Mouse (Mus musculus) liver, embryonic 11.5 days (tissue): ENCODE results near the gene Mrpl24. TPM values are rescaled to one million over a fixed set of nuclear protein-coding genes. Genes with fewer than 3 reads are reported as not detected.

Experiments
- ATAC-seq: fragments of 200-750 bp; cut with Nextera tagmentation; replicated peaks from 2 replicates; pipeline ENCODE4 v1.8.0; 2017; ENCODE audit warnings: moderate number of reproducible peaks, mild to moderate bottlenecking, moderate TSS enrichment, moderate library complexity; ENCODE audit not compliant: low FRiP score
- DNase-seq: peaks from one replicate; pipeline ENCODE4 v3.0.0-alpha.2; 2017; ENCODE audit warnings: low spot score
- H3K27ac ChIP-seq: fragments of 300-500 bp; sonication (generic); 2 replicates; pipeline ENCODE4 v1.5.1; 2014; ENCODE audit warnings: mild to moderate bottlenecking, low read depth, low read length, control low read depth
- H3K27me3 ChIP-seq: fragments of 300-500 bp; sonication (generic); replicated peaks from 2 replicates; pipeline ENCODE4 v1.6.1; 2014; ENCODE audit warnings: low read length, mixed read lengths; ENCODE audit not compliant: control insufficient read depth, insufficient read depth
- H3K36me3 ChIP-seq: fragments of 300-500 bp; sonication (generic); 2 replicates; pipeline ENCODE4 v1.6.1; 2014; ENCODE audit warnings: mild to moderate bottlenecking, low read length, moderate library complexity, mixed read lengths; ENCODE audit not compliant: control insufficient read depth, insufficient read depth
- H3K4me1 ChIP-seq: fragments of 300-500 bp; sonication (generic); replicated peaks from 2 replicates; pipeline ENCODE4 v1.6.1; 2014; ENCODE audit warnings: low read length, mixed read lengths; ENCODE audit not compliant: control insufficient read depth, insufficient read depth
- H3K4me2 ChIP-seq: fragments of 300-500 bp; sonication (generic); 2 replicates; pipeline ENCODE4 v1.6.1; 2014; ENCODE audit warnings: mild to moderate bottlenecking, control low read depth, moderate library complexity
- H3K4me3 ChIP-seq: fragments of 300-500 bp; sonication (generic); 2 replicates; pipeline ENCODE4 v1.5.1; 2014; ENCODE audit warnings: low read depth, low read length, control low read depth
- H3K9ac ChIP-seq: fragments of 300-500 bp; sonication (generic); 2 replicates; pipeline ENCODE4 v1.6.1; 2014; ENCODE audit warnings: low read depth, low read length, control low read depth
- H3K9me3 ChIP-seq: fragments of 300-500 bp; sonication (generic); 2 replicates; pipeline ENCODE4 v1.6.1; 2016; ENCODE audit warnings: low read length, inconsistent platforms, mixed read lengths; ENCODE audit not compliant: control insufficient read depth
- WGBS: fragments of 180-500 bp; shearing (Covaris S2); extraction: QIAGEN DNeasy Blood & Tissue Kit; methylation state at CpG from one replicate; pipeline ENCODE4 v1.1.7; 2014; 5-methylcytosine and 5-hydroxymethylcytosine counted together
- polyA plus RNA-seq: library from polyadenylated mRNA; unstranded; fragments of >200 nt; fragmentation: Nextera tagmentation; extraction: Ambion mirVana; gene quantifications from 2 replicates; pipeline ENCODE4 v1.2.1, GENCODE M21; 2014

Gene Mrpl24
- polyA plus RNA-seq, 1 experiment from 2014 or later = 97.5 TPM

DNA sequence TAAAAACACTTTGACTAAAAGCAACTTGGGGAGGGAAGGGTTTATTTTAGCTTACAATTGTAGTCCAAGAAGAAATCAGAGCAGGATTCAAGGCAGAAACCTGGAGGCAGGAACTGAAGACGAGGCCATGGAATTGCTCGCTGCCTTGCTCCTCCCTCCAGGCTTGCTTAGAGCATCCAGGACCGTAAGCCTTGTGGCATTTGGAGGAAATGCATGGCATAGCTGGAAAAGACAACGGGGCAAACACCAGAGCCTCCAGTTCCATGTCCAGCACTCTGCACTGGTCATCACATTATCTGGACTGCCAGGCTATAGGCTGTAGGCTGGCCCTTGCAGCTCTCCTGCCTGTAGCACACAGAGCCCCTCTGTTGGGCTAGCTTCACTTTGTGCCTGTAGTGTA lies 15.2 kb downstream of the Mrpl24 start:
- H3K9me3 ChIP-seq = no peaks in the 10 kb centered on the region
- DNase-seq (no peak), ATAC-seq (no peak)
- H3K27ac ChIP-seq = no peak overlapping the region
- no peak overlapping the region for H3K4me3 ChIP-seq
- no peaks in the 10 kb centered on the region for H3K27me3 ChIP-seq
- H3K9ac ChIP-seq = no peak overlapping the region
- no peak overlapping the region for H3K4me2 ChIP-seq
- 76% methylated on average over 4 of the region's 4 CpGs for WGBS
- H3K4me1 ChIP-seq = peaks cover 8% of the 10 kb centered on the region
- H3K36me3 ChIP-seq = peaks cover 42% of the 10 kb centered on the region

DNA sequence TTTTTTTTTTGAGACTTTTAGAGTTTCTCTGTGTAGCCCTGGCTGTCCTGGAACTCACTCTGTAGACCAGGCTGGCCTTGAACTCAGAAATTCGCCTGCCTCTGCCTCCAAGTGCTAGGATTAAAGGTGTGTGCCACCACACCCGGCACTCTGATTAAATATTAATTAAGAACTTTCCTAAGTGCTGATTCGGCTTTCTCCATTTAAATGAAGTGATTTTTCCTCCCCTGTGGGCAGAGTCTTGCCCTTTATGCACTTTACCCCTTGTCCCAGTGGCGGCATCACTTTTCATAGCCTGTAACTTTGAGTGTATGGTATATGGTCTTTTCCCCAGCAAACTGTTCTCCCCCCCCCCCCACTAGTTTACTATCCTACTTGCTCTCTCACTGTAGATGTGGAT lies 15.9 kb downstream of the Mrpl24 start:
- DNase-seq (no peak), ATAC-seq (no peak)
- 87% methylated on average over 4 of the region's 4 CpGs for WGBS
- H3K27me3 ChIP-seq = no peaks in the 10 kb centered on the region
- no peak overlapping the region for H3K4me2 ChIP-seq
- H3K9me3 ChIP-seq = no peaks in the 10 kb centered on the region
- H3K27ac ChIP-seq = no peak overlapping the region
- no peak overlapping the region for H3K9ac ChIP-seq
- H3K4me3 ChIP-seq = no peak overlapping the region
- H3K4me1 ChIP-seq = peaks cover 8% of the 10 kb centered on the region
- H3K36me3 ChIP-seq = peaks cover 45% of the 10 kb centered on the region

DNA sequence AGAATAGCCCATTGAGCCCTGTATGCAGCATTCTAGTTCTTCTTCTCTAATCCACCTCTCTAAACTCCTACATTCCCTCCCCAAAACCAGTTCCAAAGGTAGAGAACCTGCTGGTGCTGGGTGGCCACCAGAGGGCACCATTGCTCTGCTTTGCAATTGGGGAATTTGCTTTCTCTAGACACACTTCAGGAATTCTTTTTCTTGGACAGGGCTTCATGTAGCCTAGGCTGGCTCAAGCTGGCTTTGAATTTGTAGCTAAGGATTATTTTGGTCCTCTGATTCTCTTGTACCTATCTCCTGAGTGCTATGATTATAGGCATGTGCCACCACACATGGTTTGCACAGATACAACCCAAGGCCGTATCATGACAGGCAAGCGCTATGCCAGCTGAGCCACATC lies 16.5 kb downstream of the Mrpl24 start:
- ATAC-seq = 0 out of 2 replicates have a peak, but pooled peaks have one; percentile 11
- no peak overlapping the region for H3K27ac ChIP-seq

DNA sequence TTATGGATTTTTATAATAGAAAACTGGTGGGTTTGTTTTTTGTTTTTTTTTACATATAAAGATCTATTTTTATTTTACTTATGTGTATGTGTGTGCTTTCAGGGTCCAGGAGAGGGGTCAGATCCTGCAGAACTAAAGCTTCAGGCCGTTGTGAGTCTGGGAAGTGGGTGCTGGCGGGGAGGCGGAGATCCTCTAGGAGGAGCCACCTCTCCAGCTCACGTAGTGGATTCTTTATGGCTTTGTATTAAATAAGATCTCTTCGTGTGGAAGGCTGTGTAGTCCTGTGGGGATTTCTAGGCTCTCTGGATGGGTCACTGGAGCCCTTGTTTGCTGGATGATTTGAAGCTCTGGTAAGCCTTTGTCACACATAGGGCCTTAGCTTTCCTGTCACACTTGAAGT lies 21.3 kb downstream of the Mrpl24 start:
- peaks cover 48% of the 10 kb centered on the region for H3K36me3 ChIP-seq
- WGBS = 79% methylated on average over 5 of the region's 5 CpGs

More for the DNA sequence above, 16.5 kb downstream of the Mrpl24 start:
- Histone ChIP-seq H3K9me3 (no peaks in the 10 kb centered on the region), H3K4me1 (peaks cover 8% of the 10 kb centered on the region), H3K4me3 (no peak overlapping the region), H3K27me3 (no peaks in the 10 kb centered on the region), H3K9ac (no peak overlapping the region), H3K4me2 (no peak overlapping the region; the same call in 1 of the 2 replicates), H3K36me3 (peaks cover 50% of the 10 kb centered on the region)
- DNase-seq = no peak
- WGBS = 92% methylated on average over 2 of the region's 2 CpGs

DNA sequence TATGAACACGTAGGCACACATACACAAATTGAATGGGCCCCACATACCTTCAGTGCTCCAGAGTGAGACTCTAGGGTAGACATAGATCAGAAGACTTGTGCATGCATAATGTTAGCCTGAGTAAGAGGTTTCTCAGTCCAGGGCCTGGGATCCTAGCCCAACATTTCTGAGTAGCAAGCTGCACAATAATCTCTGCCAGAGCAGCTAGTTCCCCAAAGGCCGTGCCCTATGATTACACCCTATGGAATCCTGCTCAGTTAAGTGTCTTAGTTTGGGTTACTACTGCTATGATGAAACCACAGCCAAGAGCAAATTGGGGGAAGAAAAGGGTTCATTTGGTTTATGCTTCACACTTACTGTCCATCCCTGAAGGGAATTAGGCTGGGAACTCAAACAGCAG lies 23.2 kb downstream of the Mrpl24 start:
- peaks cover 16% of the 10 kb centered on the region for H3K4me1 ChIP-seq
- H3K4me2 ChIP-seq = no peak overlapping the region
- H3K36me3 ChIP-seq = peaks cover 38% of the 10 kb centered on the region
- no peak overlapping the region for H3K27ac ChIP-seq
- DNase-seq (no peak), ATAC-seq (no peak)
- WGBS = 87% methylated on average over 2 of the region's 2 CpGs
- H3K4me3 ChIP-seq = no peak overlapping the region
- no peaks in the 10 kb centered on the region; the same call in 1 of the 2 replicates for H3K9me3 ChIP-seq
- no peak overlapping the region for H3K9ac ChIP-seq
- H3K27me3 ChIP-seq = peaks cover 31% of the 10 kb centered on the region

More for the DNA sequence above, 21.3 kb downstream of the Mrpl24 start:
- DNase-seq = no peak
- no peaks in the 10 kb centered on the region for H3K4me1 ChIP-seq
- H3K4me2 ChIP-seq = no peak overlapping the region
- H3K27me3 ChIP-seq = peaks cover 12% of the 10 kb centered on the region
- H3K9me3 ChIP-seq = no peaks in the 10 kb centered on the region
- no peak overlapping the region for H3K4me3 ChIP-seq
- H3K9ac ChIP-seq = no peak overlapping the region
- no peak overlapping the region for H3K27ac ChIP-seq
- ATAC-seq = no peak

DNA sequence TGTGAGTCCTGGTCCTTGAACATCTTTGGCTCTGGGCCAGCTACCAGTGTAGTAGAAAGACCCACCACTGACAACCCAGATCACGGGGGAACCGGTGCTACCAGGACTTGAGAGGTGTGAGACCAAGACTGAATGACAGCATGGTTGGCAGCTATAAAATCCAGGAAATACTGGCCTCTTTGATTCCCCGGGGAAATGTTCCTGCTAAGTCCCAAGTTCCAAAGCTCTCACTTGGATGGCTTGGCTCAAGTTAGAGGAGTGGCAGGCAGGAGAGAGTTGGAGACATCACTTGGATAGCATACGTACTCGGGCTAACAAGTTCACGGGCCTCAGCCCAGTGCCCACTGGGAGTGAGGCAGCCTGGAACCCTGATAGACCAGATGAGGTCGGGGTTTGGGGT lies 24.3 kb downstream of the Mrpl24 start:
- WGBS = 80% methylated on average over 7 of the region's 7 CpGs
- no peak overlapping the region for H3K9ac ChIP-seq
- no peak for DNase-seq
- H3K4me3 ChIP-seq = no peak overlapping the region
- peaks cover 29% of the 10 kb centered on the region for H3K36me3 ChIP-seq
- H3K27me3 ChIP-seq = peaks cover 42% of the 10 kb centered on the region
- no peak overlapping the region for H3K27ac ChIP-seq
- no peak for ATAC-seq
- peaks cover 26% of the 10 kb centered on the region for H3K4me1 ChIP-seq
- H3K9me3 ChIP-seq = no peaks in the 10 kb centered on the region; the same call in 1 of the 2 replicates
- H3K4me2 ChIP-seq = no peak overlapping the region

DNA sequence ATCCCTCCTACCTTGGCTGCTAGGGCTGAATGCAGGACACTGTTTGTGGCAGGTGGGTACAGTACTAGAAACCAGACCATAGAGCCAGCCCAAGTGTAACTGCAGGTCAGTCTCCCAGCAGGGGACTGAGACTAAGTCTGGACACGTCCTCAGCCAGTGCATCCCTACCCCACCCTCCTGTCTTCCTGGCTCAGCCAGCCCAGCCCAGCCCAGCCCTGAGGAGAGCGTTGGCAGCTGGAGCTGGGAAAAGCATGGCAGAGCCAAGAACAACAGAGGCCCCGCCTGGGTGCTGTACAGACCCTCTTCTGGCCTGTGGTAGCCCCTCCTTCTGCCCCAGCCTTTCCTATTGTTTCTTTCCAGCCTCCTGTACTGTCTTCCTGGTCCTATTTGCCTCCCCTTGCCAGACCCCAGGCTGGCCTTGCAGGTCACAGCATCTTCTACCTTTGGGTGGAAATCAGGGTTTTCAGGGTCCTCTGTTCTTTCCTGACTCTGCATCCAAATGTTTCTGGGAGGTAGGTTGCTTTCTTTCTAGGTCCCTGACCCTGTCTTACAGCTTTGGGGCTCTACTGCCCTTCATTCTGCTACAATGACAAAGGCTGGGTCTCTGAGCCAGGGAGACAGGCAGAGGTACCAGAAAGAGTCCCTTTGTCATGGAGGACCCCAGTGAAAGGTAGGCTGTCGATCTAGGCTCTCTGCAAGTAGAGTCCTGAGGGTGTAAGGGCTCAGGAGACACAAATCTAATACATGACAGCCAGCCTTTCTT lies 25.7 kb downstream of the Mrpl24 start:
- H3K4me1 ChIP-seq = peaks cover 34% of the 10 kb centered on the region
- 37% methylated on average over 4 of the region's 4 CpGs for WGBS

DNA sequence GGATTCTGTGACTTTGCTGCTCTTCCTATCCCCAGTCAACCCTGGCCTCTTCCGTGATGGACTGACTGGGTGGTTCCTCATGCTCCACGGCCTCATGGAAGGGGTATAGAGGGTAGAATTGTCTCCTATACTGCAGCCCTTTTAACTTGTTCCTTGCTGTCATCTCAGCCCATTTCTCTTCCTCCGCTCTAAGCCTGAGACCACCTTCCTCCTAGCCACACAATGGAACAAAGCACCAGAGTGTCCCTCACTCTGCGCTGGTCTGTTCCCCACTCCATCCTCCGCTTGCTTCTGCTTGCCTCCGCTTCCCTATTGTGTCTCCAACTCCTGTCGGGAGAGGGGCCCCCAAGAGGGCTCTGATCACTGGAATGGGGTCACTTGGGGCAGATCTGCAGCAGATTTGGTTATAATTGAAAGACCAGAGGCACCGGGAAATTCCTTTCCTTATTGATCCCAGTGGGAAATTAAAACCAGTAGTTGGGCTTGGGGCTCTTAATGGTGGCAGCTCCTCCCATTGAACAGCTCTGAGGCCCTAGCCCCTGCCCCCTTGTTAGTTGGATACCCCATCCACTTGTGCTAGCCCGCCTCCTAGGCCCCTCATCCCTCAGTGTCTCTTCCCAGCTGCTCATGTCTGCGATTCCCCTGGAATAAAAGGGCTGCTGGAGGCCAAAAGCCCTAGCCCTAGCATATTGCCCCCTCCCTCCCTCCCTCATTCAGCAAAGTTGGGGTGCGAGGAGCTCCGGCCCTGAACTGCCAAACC lies 26.7 kb downstream of the Mrpl24 start:
- Histone ChIP-seq H3K9me3 (no peaks in the 10 kb centered on the region; the same call in 1 of the 2 replicates), H3K36me3 (peaks cover 12% of the 10 kb centered on the region), H3K27me3 (peaks cover 65% of the 10 kb centered on the region), H3K4me1 (peaks cover 40% of the 10 kb centered on the region), H3K27ac (no peak overlapping the region), H3K4me3 (no peak overlapping the region), H3K4me2 (no peak overlapping the region), H3K9ac (no peak overlapping the region)
- 28% methylated on average over 12 of the region's 12 CpGs for WGBS
- DNase-seq (no peak), ATAC-seq (no peak)

More for the DNA sequence above, 25.7 kb downstream of the Mrpl24 start:
- Histone ChIP-seq H3K27ac (no peak overlapping the region), H3K4me2 (no peak overlapping the region), H3K4me3 (no peak overlapping the region), H3K27me3 (peaks cover 56% of the 10 kb centered on the region), H3K36me3 (peaks cover 19% of the 10 kb centered on the region), H3K9ac (no peak overlapping the region), H3K9me3 (no peaks in the 10 kb centered on the region; the same call in 1 of the 2 replicates)
- DNase-seq = no peak
- ATAC-seq = no peak
